Mouse (Mus musculus): Measurements from ENCODE around the gene Abcg4.

Abcg4 gene

GRCm38 (mm10) chr9:44286256-44286850 is 2.1 kb downstream of the Abcg4 start:
- no peak for DNase-seq (ENCODE audit: low spot score)

- DNase-seq (ENCODE audit: low spot score): no peak
These were observed 5.2 kb downstream of the Abcg4 start for GRCm38 (mm10) chr9:44283183-44283582.

GRCm38 (mm10) chr9:44269973-44270372 is 18.4 kb downstream of the Abcg4 start:
- no peak for DNase-seq (ENCODE audit: low spot score)

GRCm38 (mm10) chr9:44269077-44269476 is 19.3 kb downstream of the Abcg4 start:
- DNase-seq (ENCODE audit: low spot score): no peak

- DNase-seq (ENCODE audit: low spot score): no peak
These were observed 20.0 kb downstream of the Abcg4 start, which contains the start of gene Nlrx1 for GRCm38 (mm10) chr9:44268432-44268831. Gene Nlrx1 (minus strand): TSS chr9:44268599.

GRCm38 (mm10) chr9:44268027-44268360 is 20.4 kb downstream of the Abcg4 start:
- DNase-seq (ENCODE audit: low spot score): peak; percentile 86

- no peak for DNase-seq (ENCODE audit: low spot score)
These were observed 20.9 kb downstream of the Abcg4 start for GRCm38 (mm10) chr9:44267319-44268026.

- DNase-seq (ENCODE audit: low spot score): no peak
These were observed 21.8 kb downstream of the Abcg4 start for GRCm38 (mm10) chr9:44266478-44267226.

GRCm38 (mm10) chr9:44261388-44261787 is 27.0 kb downstream of the Abcg4 start:
- DNase-seq (ENCODE audit: low spot score): no peak

GRCm38 (mm10) chr9:44259014-44259413 is 29.4 kb downstream of the Abcg4 start:
- DNase-seq (ENCODE audit: low spot score): no peak

- no peak for DNase-seq (ENCODE audit: low spot score)
These were observed 32.2 kb downstream of the Abcg4 start for GRCm38 (mm10) chr9:44256213-44256612.

GRCm38 (mm10) chr9:44255136-44255521 is 33.3 kb downstream of the Abcg4 start:
- DNase-seq (ENCODE audit: low spot score): no peak

- no peak for DNase-seq (ENCODE audit: low spot score)
These were observed 33.8 kb downstream of the Abcg4 start for GRCm38 (mm10) chr9:44254508-44255135.

GRCm38 (mm10) chr9:44253441-44253840 is 35.0 kb downstream of the Abcg4 start:
- no peak for DNase-seq (ENCODE audit: low spot score)

GRCm38 (mm10) chr9:44251314-44251713 is 37.1 kb downstream of the Abcg4 start, which contains the start of gene Pdzd3:
Gene Pdzd3 (minus strand): TSS chr9:44251471.
- DNase-seq (ENCODE audit: low spot score): no peak

- no peak for DNase-seq (ENCODE audit: low spot score)
These were observed 38.0 kb downstream of the Abcg4 start for GRCm38 (mm10) chr9:44250445-44250844.

GRCm38 (mm10) chr9:44249181-44250146 is 39.0 kb downstream of the Abcg4 start:
- DNase-seq (ENCODE audit: low spot score): no peak

GRCm38 (mm10) chr9:44247907-44248306 is 40.5 kb downstream of the Abcg4 start:
- no peak for DNase-seq (ENCODE audit: low spot score)

GRCm38 (mm10) chr9:44243621-44244020 is 44.8 kb downstream of the Abcg4 start:
- DNase-seq (ENCODE audit: low spot score): no peak

GRCm38 (mm10) chr9:44241418-44241817 is 47.0 kb downstream of the Abcg4 start:
- DNase-seq (ENCODE audit: low spot score): no peak

GRCm38 (mm10) chr9:44240911-44241310 is 47.5 kb downstream of the Abcg4 start:
- DNase-seq (ENCODE audit: low spot score): no peak

Measured in testis, postnatal 14 days (tissue).